In the genomic region with DNA sequence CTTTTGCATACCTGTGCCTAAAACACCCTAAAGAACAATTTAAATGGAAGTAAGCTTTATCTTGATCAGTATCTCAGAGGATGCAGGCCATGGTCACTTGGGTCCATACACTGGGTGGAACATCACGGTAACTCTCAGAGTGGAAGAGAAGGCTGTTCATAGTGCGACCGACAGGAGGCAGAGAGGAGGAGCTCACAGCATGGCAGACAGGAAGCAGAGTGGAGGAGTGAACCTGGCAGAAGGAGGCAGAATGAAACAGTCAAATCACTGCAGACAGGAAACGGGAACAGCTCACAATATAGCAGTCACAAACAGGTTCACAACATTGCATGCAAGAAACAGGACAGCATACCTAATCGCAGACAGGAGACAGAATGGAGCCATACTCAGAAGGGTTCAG, we compare ENCODE assay signal across 18 mouse cellular contexts.
A peak's percentile ranks its signal among the peaks of the same experiment; 100 is the strongest.
DNase-seq lines count a peak whose midpoint lies in the region; ATAC-seq and TF ChIP-seq lines count a peak whose summit lies in the region.
"Had no signal": no experiment of that assay in that cellular context is flagged by ENCODE, and none has a peak within 500 bp of the region (broad histone marks: within the 10 kb centered on the region; RNA-seq: fewer than 3 reads in every experiment).

No protein-coding gene starts in this region.

- ATAC-seq in inflammation-experienced regulatory T-cells, adult 6 months: peak; percentile 48
- no peak for ATAC-seq in erythroblast, adult 5-6 weeks (replicated peaks; ENCODE audit: low FRiP score, poor library complexity, severe bottlenecking)
- ATAC-seq: forebrain, embryonic 16.5 days; intestine, embryonic 16.5 days; midbrain, embryonic 16.5 days had no signal

- no peak overlapping the region for H3K4me3 ChIP-seq in kidney, adult 2 months (ENCODE audit: insufficient read depth, low read depth, low read length)
- no peak overlapping the region for H3K4me3 ChIP-seq in ES-Bruce4 (ENCODE audit: low read depth, low read length)
- H3K4me3 ChIP-seq: embryonic facial prominence, embryonic 15.5 days; gastrocnemius, adult 2 months; heart, embryonic 13.5 days; limb, embryonic 15.5 days; neural tube, embryonic 13.5 days had no signal

- no peaks in the 10 kb centered on the region for H3K4me1 ChIP-seq in kidney, adult 2 months (ENCODE audit: control insufficient read depth, insufficient read depth, low read length)
- H3K4me1 ChIP-seq in ES-Bruce4 (ENCODE audit: control insufficient read depth, insufficient read depth, low read length): no peaks in the 10 kb centered on the region
- H3K4me1 ChIP-seq: embryonic facial prominence, embryonic 15.5 days; limb, embryonic 15.5 days had no signal

- no peak overlapping the region for H3K27ac ChIP-seq in kidney, adult 2 months (ENCODE audit: insufficient read depth, low read depth, low read length)
- no peak overlapping the region for H3K27ac ChIP-seq in ES-Bruce4 (ENCODE audit: insufficient read depth, low read length)
- H3K27ac ChIP-seq: embryonic facial prominence, embryonic 15.5 days; gastrocnemius, adult 2 months; heart, embryonic 13.5 days; limb, embryonic 15.5 days; neural tube, embryonic 13.5 days had no signal

- DNase-seq in kidney, adult 2 months: no peak
- DNase-seq in kidney, postnatal 14 days: no peak
- DNase-seq in 3T3-L1 (ENCODE audit: low read depth, low spot score): peak; percentile 20
- no peak for DNase-seq in embryo, embryonic 9.5 days (ENCODE audit: extremely low spot score)
- no peak for DNase-seq in right cerebral cortex, postnatal 14 days
- DNase-seq: adrenal gland, postnatal 25 days; gastrocnemius, adult 2 months; kidney, postnatal 4 days had no signal

- H3K9me3 ChIP-seq in ES-Bruce4 (replicated peaks; ENCODE audit: control insufficient read depth, insufficient read depth, low read length, poor library complexity, severe bottlenecking): no peaks in the 10 kb centered on the region; the same call in 1 of the 2 replicates
- H3K9me3 ChIP-seq: embryonic facial prominence, embryonic 15.5 days; limb, embryonic 15.5 days; neural tube, embryonic 13.5 days had no signal

- H3K36me3 ChIP-seq in kidney, adult 2 months (ENCODE audit: control insufficient read depth, insufficient read depth, low read length): no peaks in the 10 kb centered on the region
- H3K36me3 ChIP-seq in ES-Bruce4 (ENCODE audit: control insufficient read depth, insufficient read depth, low read length, poor library complexity, severe bottlenecking): no peaks in the 10 kb centered on the region
- H3K36me3 ChIP-seq: embryonic facial prominence, embryonic 15.5 days; heart, embryonic 13.5 days; limb, embryonic 15.5 days; neural tube, embryonic 13.5 days had no signal

- H3K9ac ChIP-seq in ES-Bruce4 (ENCODE audit: low read depth, poor library complexity, severe bottlenecking): no peak overlapping the region
- H3K9ac ChIP-seq: embryonic facial prominence, embryonic 15.5 days; heart, embryonic 13.5 days; limb, embryonic 15.5 days; neural tube, embryonic 13.5 days had no signal

- TF ChIP-seq EP300 in ES-Bruce4 (IDR thresholded peaks at IDR 0.05; ENCODE audit: insufficient read depth, low read depth, low read length): no peak

- WGBS in kidney, adult 2 months: 73% methylated on average over 5 of the region's 5 CpGs

- TF ChIP-seq CTCF in kidney, adult 2 months (conservative IDR thresholded peaks at IDR 0.05; ENCODE audit: insufficient read depth, insufficient read length, low read depth, low read length): peak; percentile 35; the same call in 1 of the 2 replicates
- peak; percentile 20 for TF ChIP-seq CTCF in ES-Bruce4 (IDR thresholded peaks at IDR 0.05; ENCODE audit: low read depth, low read length)

- H3K27me3 ChIP-seq in kidney, adult 2 months (replicated peaks; ENCODE audit: control insufficient read depth, insufficient read depth, low read length): no peaks in the 10 kb centered on the region
- no peaks in the 10 kb centered on the region for H3K27me3 ChIP-seq in ES-Bruce4 (ENCODE audit: control insufficient read depth, insufficient read depth, low read length, poor library complexity, severe bottlenecking)
- H3K27me3 ChIP-seq: embryonic facial prominence, embryonic 15.5 days; heart, embryonic 13.5 days; limb, embryonic 15.5 days; neural tube, embryonic 13.5 days had no signal

- no peak for TF ChIP-seq POLR2A in kidney, adult 2 months (IDR thresholded peaks at IDR 0.05; ENCODE audit: low read depth, low read length)
- TF ChIP-seq POLR2A in ES-Bruce4 (IDR thresholded peaks at IDR 0.05; ENCODE audit: insufficient read depth, low read length): no peak
